Mouse (Mus musculus): ENCODE measurements around the gene Pip5k1a. TPM values are rescaled to one million over a fixed set of nuclear protein-coding genes. Genes with fewer than 3 reads are reported as not detected.

Pip5k1a gene
- 15.7 and 18.3 TPM in 2 replicates for polyA plus RNA-seq (2015; fragmentation: Nextera tagmentation; extraction: Ambion mirVana)

GRCm38 (mm10) chr3:95106338-95107117 lies at the start of gene Pip5k1a:
TSS of gene Pip5k1a (minus strand) at chr3:95106930.

DNA sequence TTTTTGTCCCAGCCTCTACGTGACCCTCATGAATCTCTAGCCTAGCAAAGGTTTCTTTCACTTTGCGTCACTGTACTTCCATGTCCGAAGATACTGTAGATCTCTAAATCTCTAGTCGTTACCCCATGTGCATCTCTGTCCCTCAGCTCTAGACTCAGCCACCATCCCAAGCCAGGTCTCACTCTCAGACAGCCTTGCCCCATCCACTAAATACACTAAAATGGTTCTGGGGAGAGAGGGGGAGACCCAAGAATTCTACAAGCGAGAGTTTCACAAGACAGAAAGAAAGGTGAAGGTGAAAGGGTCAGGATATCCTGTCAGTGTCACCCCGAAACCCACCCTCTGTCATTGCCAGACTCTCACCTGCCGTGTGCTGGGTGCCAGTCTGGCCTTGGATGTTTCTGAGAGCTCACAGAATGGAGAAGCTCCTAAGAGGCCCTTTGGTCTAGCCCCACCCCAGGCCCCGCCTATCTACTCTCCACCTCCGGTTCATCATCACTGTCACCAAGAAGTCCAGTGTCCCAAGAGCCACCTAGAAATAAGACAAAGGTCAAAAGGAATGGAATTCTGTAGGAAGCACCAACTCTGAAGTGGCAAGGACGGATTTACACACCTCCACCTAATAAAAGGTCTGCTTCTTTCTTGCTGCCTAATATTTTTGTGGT lies 35.4 kb upstream of the Pip5k1a start, which contains the start of gene Tnfaip8l2:
Gene Tnfaip8l2, minus strand, starts transcription at position 409 of the 665 bp plus-strand sequence.

GRCm38 (mm10) chr3:95133680-95134101 lies 27.0 kb upstream of the Pip5k1a start, which contains the start of the genes Scnm1 and Lysmd1:
TSS of gene Scnm1 (minus strand) at chr3:95134011.
TSS of gene Lysmd1 (plus strand) at chr3:95134088.

DNA sequence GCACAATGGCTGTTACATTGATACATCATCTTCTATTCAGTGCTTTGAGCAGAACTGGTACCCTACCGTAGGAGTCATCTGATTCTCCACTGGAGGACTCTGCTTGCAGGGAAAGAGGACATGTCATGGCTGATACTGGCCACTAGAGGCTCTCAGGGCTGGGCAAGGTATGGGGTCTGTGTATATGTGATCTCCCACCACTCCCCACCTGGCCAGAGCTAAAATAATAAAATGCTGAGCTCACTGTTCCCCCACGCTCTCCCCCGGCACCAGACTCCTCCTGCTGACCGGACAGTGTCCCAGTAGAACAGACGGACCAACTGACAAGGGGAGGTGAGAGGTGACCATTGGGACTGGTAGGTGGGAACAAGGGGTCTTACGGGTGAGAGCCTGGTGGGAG lies 17.5 kb upstream of the Pip5k1a start, which contains the start of gene Tmod4:
Gene Tmod4, plus strand, starts transcription at position 231 of the 400 bp plus-strand sequence.

GRCm38 (mm10) chr3:95110911-95111726 lies 4.4 kb upstream of the Pip5k1a start, which contains the start of gene Vps72:
TSS of gene Vps72 (plus strand) at chr3:95111022.

GRCm38 (mm10) chr3:95042166-95042837 lies 64.4 kb downstream of the Pip5k1a start, which contains the start of gene Psmd4:
TSS of gene Psmd4 (minus strand) at chr3:95042614.

DNA sequence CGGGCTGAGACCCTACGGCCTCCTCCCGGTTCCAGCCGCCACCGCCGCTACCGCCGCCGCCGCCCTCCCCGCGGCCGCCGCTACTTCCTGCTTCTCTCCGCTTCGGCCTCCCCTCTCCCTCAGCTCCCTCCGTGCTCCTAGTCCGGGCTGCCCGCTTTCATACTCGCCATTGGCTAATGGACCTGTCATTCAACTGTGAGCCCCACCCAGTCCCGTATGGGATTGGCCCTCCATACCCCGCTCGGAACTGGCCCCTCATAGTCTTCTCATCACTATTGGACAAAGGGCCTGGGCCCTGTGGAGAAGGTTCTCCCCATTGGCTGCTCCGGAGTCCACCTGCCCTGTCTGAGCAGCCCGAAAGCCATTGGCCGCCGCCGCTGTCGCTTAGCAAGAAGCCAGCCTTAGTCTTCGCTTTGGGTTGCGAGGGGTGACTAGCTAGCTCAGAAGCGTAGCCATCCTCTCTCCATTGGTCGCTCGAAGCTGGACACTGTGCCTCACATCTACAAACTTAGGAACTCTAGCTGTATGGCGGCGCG lies 91.3 kb downstream of the Pip5k1a start, which contains the start of gene Zfp687:
Gene Zfp687, minus strand, starts transcription at position 112 of the 536 bp plus-strand sequence.

Small RNA genes lying within 50 kb of the gene (microRNA-seq; reads per million reads assigned to microRNA genes)
- not detected for gene Mir8099-1

Other genes with a start within 250 kb of the Pip5k1a start
- 224 and 256 TPM in 2 replicates for gene Psmb4, start 220.0 kb downstream of the Pip5k1a start, polyA plus RNA-seq (2015; fragmentation: Nextera tagmentation; extraction: Ambion mirVana)
- 33.3 and 38.8 TPM in 2 replicates for gene Selenbp1, start 173.9 kb downstream of the Pip5k1a start, polyA plus RNA-seq (2015; fragmentation: Nextera tagmentation; extraction: Ambion mirVana)
- gene Rfx5, start 152.9 kb downstream of the Pip5k1a start, polyA plus RNA-seq (2015; fragmentation: Nextera tagmentation; extraction: Ambion mirVana), result 2.5 TPM in 2 replicates
- gene Pi4kb, start 132.2 kb downstream of the Pip5k1a start, polyA plus RNA-seq (2015; fragmentation: Nextera tagmentation; extraction: Ambion mirVana), result 16.9 and 20.8 TPM in 2 replicates
- 10.1 and 10.3 TPM in 2 replicates for gene Zfp687, start 91.5 kb downstream of the Pip5k1a start, polyA plus RNA-seq (2015; fragmentation: Nextera tagmentation; extraction: Ambion mirVana)
- gene Psmd4, start 64.3 kb downstream of the Pip5k1a start, polyA plus RNA-seq (2015; fragmentation: Nextera tagmentation; extraction: Ambion mirVana), result 173 and 183 TPM in 2 replicates
- 55.1 and 64.5 TPM in 2 replicates for gene Vps72, start 4.1 kb upstream of the Pip5k1a start, polyA plus RNA-seq (2015; fragmentation: Nextera tagmentation; extraction: Ambion mirVana)
- 0.53 and 0.96 TPM in 2 replicates for gene Tmod4, start 17.5 kb upstream of the Pip5k1a start, polyA plus RNA-seq (2015; fragmentation: Nextera tagmentation; extraction: Ambion mirVana)
- gene Scnm1, start 27.1 kb upstream of the Pip5k1a start, polyA plus RNA-seq (2015; fragmentation: Nextera tagmentation; extraction: Ambion mirVana), result 31.7 and 43.2 TPM in 2 replicates
- gene Lysmd1, start 27.2 kb upstream of the Pip5k1a start, polyA plus RNA-seq (2015; fragmentation: Nextera tagmentation; extraction: Ambion mirVana), result 7.1 and 8.2 TPM in 2 replicates
- 5.4 and 12.3 TPM in 2 replicates for gene Tnfaip8l2, start 35.4 kb upstream of the Pip5k1a start, polyA plus RNA-seq (2015; fragmentation: Nextera tagmentation; extraction: Ambion mirVana)
- 0.99 and 1.9 TPM in 2 replicates for gene Sema6c, start 53.5 kb upstream of the Pip5k1a start, polyA plus RNA-seq (2015; fragmentation: Nextera tagmentation; extraction: Ambion mirVana)
- gene Gabpb2, start 111.0 kb upstream of the Pip5k1a start, polyA plus RNA-seq (2015; fragmentation: Nextera tagmentation; extraction: Ambion mirVana), result 3.8 and 4.0 TPM in 2 replicates
- gene Cdc42se1, start 121.8 kb upstream of the Pip5k1a start, polyA plus RNA-seq (2015; fragmentation: Nextera tagmentation; extraction: Ambion mirVana), result 66.3 and 71.6 TPM in 2 replicates
- 4.9 and 5.8 TPM in 2 replicates for gene Mllt11, start 125.2 kb upstream of the Pip5k1a start, polyA plus RNA-seq (2015; fragmentation: Nextera tagmentation; extraction: Ambion mirVana)
- gene Gm128, start 134.7 kb upstream of the Pip5k1a start, polyA plus RNA-seq (2015; fragmentation: Nextera tagmentation; extraction: Ambion mirVana), result 0.28 and 0.31 TPM in 2 replicates
- 5.2 and 6.8 TPM in 2 replicates for gene Bnipl, start 144.3 kb upstream of the Pip5k1a start, polyA plus RNA-seq (2015; fragmentation: Nextera tagmentation; extraction: Ambion mirVana)
- 42.4 and 43.8 TPM in 2 replicates for gene Mindy1, start 174.4 kb upstream of the Pip5k1a start, polyA plus RNA-seq (2015; fragmentation: Nextera tagmentation; extraction: Ambion mirVana)
- gene Prune1, start 175.1 kb upstream of the Pip5k1a start, polyA plus RNA-seq (2015; fragmentation: Nextera tagmentation; extraction: Ambion mirVana), result 13.8 and 14.0 TPM in 2 replicates
- gene Anxa9, start 200.2 kb upstream of the Pip5k1a start, polyA plus RNA-seq (2015; fragmentation: Nextera tagmentation; extraction: Ambion mirVana), result 6.6 and 9.3 TPM in 2 replicates
- 108 and 111 TPM in 2 replicates for gene Cers2, start 207.9 kb upstream of the Pip5k1a start, polyA plus RNA-seq (2015; fragmentation: Nextera tagmentation; extraction: Ambion mirVana)